Mouse (Mus musculus) midbrain, postnatal 0 days (tissue): ENCODE data around the gene Clca2. TPM values are rescaled to one million over a fixed set of nuclear protein-coding genes. Genes with fewer than 3 reads are reported as not detected.

ENCODE experiments used
- ATAC-seq: fragments of 200-750 bp; cut with Nextera tagmentation; 2 replicates; pipeline ENCODE4 v1.8.0; 2017; ENCODE audit warnings: moderate number of reproducible peaks, mild to moderate bottlenecking, moderate TSS enrichment, moderate library complexity; ENCODE audit not compliant: low FRiP score
- DNase-seq: peaks from one replicate; pipeline ENCODE4 v3.0.0-alpha.2; 2015; ENCODE audit warnings: low spot score
- H3K27ac ChIP-seq: fragments of 300-500 bp; sonication (generic); 2 replicates; pipeline ENCODE4 v1.5.1; 2014; ENCODE audit warnings: low read depth, mild to moderate bottlenecking, low read length, mixed read lengths
- H3K27me3 ChIP-seq: fragments of 300-500 bp; sonication (generic); 2 replicates; pipeline ENCODE4 v1.6.1; 2014; ENCODE audit warnings: low read length, control low read depth, mixed read lengths; ENCODE audit not compliant: insufficient read depth
- H3K36me3 ChIP-seq: fragments of 300-500 bp; sonication (generic); 2 replicates; pipeline ENCODE4 v1.6.1; 2014; ENCODE audit warnings: low read length, control low read depth, mixed read lengths; ENCODE audit not compliant: insufficient read depth
- H3K4me1 ChIP-seq: fragments of 300-500 bp; sonication (generic); 2 replicates; pipeline ENCODE4 v1.6.1; 2014; ENCODE audit warnings: mild to moderate bottlenecking, control low read depth, antibody characterized with exemption, low read length, mixed read lengths; ENCODE audit not compliant: insufficient read depth
- H3K4me2 ChIP-seq: fragments of 300-500 bp; sonication (generic); 2 replicates; pipeline ENCODE4 v1.6.1; 2014; ENCODE audit warnings: low read depth, mild to moderate bottlenecking, low read length, mixed read lengths; ENCODE audit not compliant: poor library complexity, severe bottlenecking
- H3K4me3 ChIP-seq: fragments of 300-500 bp; sonication (generic); 2 replicates; pipeline ENCODE4 v1.5.1; 2014; ENCODE audit warnings: low read depth, mild to moderate bottlenecking, low read length, moderate library complexity
- H3K9ac ChIP-seq: fragments of 300-500 bp; sonication (generic); replicated peaks from 2 replicates; pipeline ENCODE4 v1.6.1; 2014; ENCODE audit warnings: mild to moderate bottlenecking, low read length, moderate library complexity, mixed read lengths; ENCODE audit not compliant: poor library complexity, severe bottlenecking
- H3K9me3 ChIP-seq: fragments of 300-500 bp; sonication (generic); 2 replicates; pipeline ENCODE4 v1.6.1; 2016; ENCODE audit warnings: low read length, control low read depth
- CTCF ChIP-seq: IDR thresholded peaks from 2 replicates; pipeline ENCODE4 v1.5.1; 2016; ENCODE audit warnings: antibody characterized with exemption, mild to moderate bottlenecking
- WGBS: fragments of 180-500 bp; shearing (Covaris S2); extraction: QIAGEN DNeasy Blood & Tissue Kit; methylation state at CpG from one replicate; pipeline ENCODE4 v1.1.7; 2014; 5-methylcytosine and 5-hydroxymethylcytosine counted together
- polyA plus RNA-seq: library from polyadenylated mRNA; unstranded; fragments of >200 nt; fragmentation: Nextera tagmentation; extraction: Ambion mirVana; gene quantifications from 2 replicates; pipeline ENCODE4 v1.2.1, GENCODE M21; 2015
- total RNA-seq: library from RNA; depleted of rRNA; stranded (reverse); fragments of >200 nt; gene quantifications from 2 replicates; pipeline ENCODE4 v1.2.3, GENCODE M21; 2014

Clca2 gene
- total and polyA plus RNA-seq, 2 experiments from 2014 or later, result 0.05 TPM

- DNase-seq, result no peak
Observed at GRCm38 (mm10) chr3:145117637-145118036, 18.4 kb upstream of the Clca2 start.

DNA sequence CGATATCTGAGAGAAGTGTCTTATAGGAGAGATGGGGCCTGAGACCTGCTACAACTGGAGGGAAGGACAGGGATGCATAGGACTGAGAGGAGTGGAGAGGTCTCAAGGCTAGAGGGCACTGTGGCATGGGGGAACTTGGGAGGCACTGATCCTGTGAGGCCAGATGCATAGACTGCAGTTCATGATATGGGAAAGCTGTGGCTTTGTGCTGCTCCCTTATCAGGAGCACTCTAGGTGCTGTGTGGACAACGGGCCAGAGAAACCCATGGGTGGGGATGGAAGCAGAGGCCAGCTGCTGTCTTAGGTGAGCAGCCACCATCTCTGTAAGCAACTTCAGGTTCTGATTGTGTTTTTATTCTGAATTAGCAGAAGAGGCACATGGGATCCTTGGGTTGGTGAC lies 15.9 kb upstream of the Clca2 start:
- no peak for ATAC-seq
- 89% methylated on average over 2 of the region's 2 CpGs for WGBS
- Histone ChIP-seq H3K9ac (no peak overlapping the region), H3K4me2 (no peak overlapping the region), H3K27me3 (no peaks in the 10 kb centered on the region), H3K36me3 (no peaks in the 10 kb centered on the region), H3K4me1 (peaks cover 7% of the 10 kb centered on the region; the same call in 1 of the 2 replicates), H3K9me3 (no peaks in the 10 kb centered on the region), H3K4me3 (no peak overlapping the region), H3K27ac (no peak overlapping the region)
- no peak for TF ChIP-seq CTCF
- no peak for DNase-seq

More at GRCm38 (mm10) chr3:145117637-145118036, 18.4 kb upstream of the Clca2 start:
- Histone ChIP-seq H3K27ac (peak overlapping the region; percentile 99), H3K4me1 (peaks cover 7% of the 10 kb centered on the region; the same call in 1 of the 2 replicates), H3K4me2 (peak overlapping the region; percentile 73), H3K36me3 (no peaks in the 10 kb centered on the region), H3K9ac (peak overlapping the region; percentile 86), H3K9me3 (no peaks in the 10 kb centered on the region), H3K27me3 (no peaks in the 10 kb centered on the region), H3K4me3 (peak overlapping the region; percentile 71)
- no peak for ATAC-seq
- TF ChIP-seq CTCF, result no peak
- WGBS, result 84% methylated on average over 10 of the region's 10 CpGs

DNA sequence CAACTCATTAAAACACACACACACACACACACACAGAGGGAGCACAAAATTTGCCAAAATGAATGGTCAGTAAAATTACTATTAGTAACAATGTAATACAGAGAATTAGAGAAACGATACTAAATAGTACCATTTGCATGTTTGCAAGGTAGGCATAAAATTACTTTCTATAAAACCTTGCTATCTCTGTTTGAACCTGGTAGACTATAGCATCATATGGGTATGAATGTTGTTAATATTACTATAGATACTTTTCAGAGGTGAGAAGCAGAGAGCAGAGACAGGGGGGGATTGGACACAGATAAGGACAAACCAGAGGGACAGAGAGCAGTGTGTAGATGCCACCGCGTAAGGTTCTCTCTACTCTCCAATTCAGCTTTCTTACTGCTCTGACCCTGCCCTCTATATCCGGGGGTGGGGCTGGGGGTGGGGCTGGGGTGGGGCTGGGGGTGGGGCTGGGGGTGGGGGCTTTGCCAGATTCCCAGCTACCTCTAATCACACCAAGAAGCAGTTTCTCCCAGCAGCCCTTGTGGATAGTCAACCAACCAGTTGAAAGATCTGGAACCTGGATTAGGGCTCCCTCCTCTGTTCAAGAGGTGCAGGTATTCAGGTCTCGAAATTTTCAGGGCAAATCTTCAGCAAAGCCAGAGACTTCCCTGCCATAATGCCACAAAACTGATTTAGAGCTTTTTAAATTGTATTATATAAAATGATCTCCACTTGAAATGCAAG lies 6.7 kb upstream of the Clca2 start:
- Histone ChIP-seq H3K36me3 (no peaks in the 10 kb centered on the region), H3K27me3 (no peaks in the 10 kb centered on the region), H3K9ac (no peak overlapping the region), H3K4me1 (no peaks in the 10 kb centered on the region), H3K4me2 (no peak overlapping the region), H3K4me3 (no peak overlapping the region), H3K9me3 (no peaks in the 10 kb centered on the region), H3K27ac (no peak overlapping the region)
- 80% methylated on average over 4 of the region's 5 CpGs for WGBS
- TF ChIP-seq CTCF, result peak; percentile 62
- DNase-seq (peak; percentile 31), ATAC-seq (0 out of 2 replicates have a peak, but pooled peaks have one; percentile 47)

- H3K9ac ChIP-seq, result no peak overlapping the region
- H3K4me3 ChIP-seq, result no peak overlapping the region
- H3K27ac ChIP-seq, result no peak overlapping the region
- no peaks in the 10 kb centered on the region for H3K27me3 ChIP-seq
- H3K4me2 ChIP-seq, result no peak overlapping the region
- no peaks in the 10 kb centered on the region for H3K4me1 ChIP-seq
- ATAC-seq (no peak), DNase-seq (no peak)
- no peak for TF ChIP-seq CTCF
- no peaks in the 10 kb centered on the region for H3K36me3 ChIP-seq
- H3K9me3 ChIP-seq, result no peaks in the 10 kb centered on the region
- 78% methylated on average over 5 of the region's 5 CpGs for WGBS
Observed at GRCm38 (mm10) chr3:145105076-145105772, 6.0 kb upstream of the Clca2 start.

- no peak overlapping the region for H3K27ac ChIP-seq
- H3K4me3 ChIP-seq, result no peak overlapping the region
- H3K9ac ChIP-seq, result no peak overlapping the region
Observed at GRCm38 (mm10) chr3:145103770-145104169, 4.5 kb upstream of the Clca2 start.

DNA sequence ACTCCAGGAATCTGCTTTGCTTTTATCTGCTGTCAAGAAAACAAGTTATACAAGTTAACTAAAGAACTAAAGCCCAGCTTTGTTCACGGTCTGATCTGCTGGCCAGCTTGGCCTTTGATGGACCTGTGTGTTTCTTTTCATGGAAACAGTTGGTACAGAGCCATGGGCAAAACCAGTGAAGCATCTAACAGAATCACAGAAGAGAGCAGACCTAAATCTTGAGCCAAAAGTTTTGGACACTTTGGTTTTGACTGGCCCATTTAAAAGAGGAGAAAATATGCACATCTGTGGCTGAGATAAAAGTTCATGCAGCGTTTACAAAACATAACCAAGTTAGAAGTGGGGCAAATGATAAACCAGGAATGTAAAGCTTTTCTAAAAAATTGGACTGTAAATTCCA lies 4.1 kb upstream of the Clca2 start:
- Histone ChIP-seq H3K9me3 (no peaks in the 10 kb centered on the region), H3K4me1 (no peaks in the 10 kb centered on the region), H3K4me3 (no peak overlapping the region), H3K4me2 (no peak overlapping the region), H3K27ac (no peak overlapping the region), H3K9ac (no peak overlapping the region), H3K27me3 (no peaks in the 10 kb centered on the region), H3K36me3 (no peaks in the 10 kb centered on the region)
- ATAC-seq, result no peak
- no peak for DNase-seq
- 72% methylated on average over 2 of the region's 2 CpGs for WGBS
- no peak for TF ChIP-seq CTCF

More at GRCm38 (mm10) chr3:145103770-145104169, 4.5 kb upstream of the Clca2 start:
- no peak for ATAC-seq
- WGBS, result 79% methylated on average over 5 of the region's 5 CpGs
- no peak for TF ChIP-seq CTCF
- Histone ChIP-seq H3K27me3 (no peaks in the 10 kb centered on the region), H3K9me3 (no peaks in the 10 kb centered on the region), H3K4me1 (no peaks in the 10 kb centered on the region), H3K36me3 (no peaks in the 10 kb centered on the region), H3K4me2 (no peak overlapping the region)
- no peak for DNase-seq
